Mouse (Mus musculus) heart, postnatal 0 days (tissue): ENCODE measurements around the gene Fam114a1. TPM values are rescaled to one million over a fixed set of nuclear protein-coding genes. Genes with fewer than 3 reads are reported as not detected.

Experiments
- ATAC-seq: fragments of 200-750 bp; cut with Nextera tagmentation; 2 replicates; pipeline ENCODE4 v1.8.0; 2017; ENCODE audit warnings: low read depth, moderate number of reproducible peaks, moderate library complexity; ENCODE audit not compliant: insufficient read depth
- DNase-seq: peaks from one replicate; pipeline ENCODE4 v3.0.0-alpha.2; 2016; ENCODE audit warnings: low spot score
- H3K27ac ChIP-seq: fragments of 300-500 bp; sonication (generic); 2 replicates; pipeline ENCODE4 v1.5.1; 2014; ENCODE audit warnings: low read depth, mild to moderate bottlenecking
- H3K27me3 ChIP-seq: fragments of 300-500 bp; sonication (generic); 2 replicates; pipeline ENCODE4 v1.6.1; 2014; ENCODE audit warnings: low read length, mixed read lengths; ENCODE audit not compliant: control insufficient read depth, insufficient read depth
- H3K36me3 ChIP-seq: fragments of 300-500 bp; sonication (generic); replicated peaks from 2 replicates; pipeline ENCODE4 v1.6.1; 2014; ENCODE audit warnings: low read length, mixed read lengths; ENCODE audit not compliant: control insufficient read depth, insufficient read depth
- H3K4me1 ChIP-seq: fragments of 300-500 bp; sonication (generic); 2 replicates; pipeline ENCODE4 v1.6.1; 2014; ENCODE audit warnings: antibody characterized with exemption; ENCODE audit not compliant: control insufficient read depth, insufficient read depth
- H3K4me2 ChIP-seq: fragments of 300-500 bp; sonication (generic); 2 replicates; pipeline ENCODE4 v1.6.1; 2014; ENCODE audit warnings: low read depth, mild to moderate bottlenecking, low read length, moderate library complexity
- H3K4me3 ChIP-seq: fragments of 300-500 bp; sonication (generic); 2 replicates; pipeline ENCODE4 v1.5.1; 2014; ENCODE audit warnings: low read depth, low read length
- H3K9ac ChIP-seq: fragments of 300-500 bp; sonication (generic); replicated peaks from 2 replicates; pipeline ENCODE4 v1.6.1; 2014; ENCODE audit warnings: low read depth, low read length, mixed read lengths
- H3K9me3 ChIP-seq: fragments of 300-500 bp; sonication (generic); replicated peaks from 2 replicates; pipeline ENCODE4 v1.6.1; 2016; ENCODE audit warnings: low read length; ENCODE audit not compliant: control insufficient read depth
- CTCF ChIP-seq: IDR thresholded peaks from 2 replicates; pipeline ENCODE4 v1.5.1; 2016; ENCODE audit warnings: antibody characterized with exemption, control low read depth, low read depth
- EP300 ChIP-seq: IDR thresholded peaks from 2 replicates; pipeline ENCODE4 v1.6.1; 2016; ENCODE audit warnings: antibody characterized with exemption, low read depth
- WGBS: fragments of 180-500 bp; shearing (Covaris S2); extraction: QIAGEN DNeasy Blood & Tissue Kit; methylation state at CpG from one replicate; pipeline ENCODE4 v1.1.7; 2014; 5-methylcytosine and 5-hydroxymethylcytosine counted together
- polyA plus RNA-seq: library from polyadenylated mRNA; unstranded; fragments of >200 nt; fragmentation: Nextera tagmentation; extraction: Ambion mirVana; gene quantifications from 2 replicates; pipeline ENCODE4 v1.2.1, GENCODE M21; 2015
- total RNA-seq: library from RNA; depleted of rRNA; stranded (reverse); fragments of >200 nt; gene quantifications from 2 replicates; pipeline ENCODE4 v1.2.3, GENCODE M21; 2014; ENCODE audit warnings: low replicate concordance

Fam114a1 gene
- total and polyA plus RNA-seq, 2 experiments from 2014 or later, result 22.7 to 45.2 TPM

DNA sequence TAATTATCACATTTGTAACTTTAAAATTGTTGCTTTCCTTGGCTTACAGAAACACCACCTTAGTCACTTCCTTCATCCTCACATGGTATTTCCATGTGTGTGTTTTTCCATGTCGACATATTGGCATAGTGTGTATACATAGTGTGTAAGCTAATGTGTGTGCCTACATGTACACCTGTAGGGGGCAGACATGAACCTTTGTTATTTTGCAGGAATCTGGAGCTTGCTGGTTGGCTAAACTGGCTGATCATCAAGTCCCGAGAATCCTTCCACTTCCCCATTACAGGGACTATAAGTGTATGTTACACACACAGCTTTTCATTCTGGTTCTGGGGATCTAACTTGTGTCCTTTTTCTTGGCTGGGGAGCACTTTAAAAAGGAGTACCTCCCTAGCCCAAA lies 106.2 kb downstream of the Fam114a1 start:
- Histone ChIP-seq H3K4me3 (no peak overlapping the region), H3K36me3 (no peaks in the 10 kb centered on the region), H3K4me2 (no peak overlapping the region), H3K27ac (no peak overlapping the region), H3K9ac (no peak overlapping the region), H3K27me3 (no peaks in the 10 kb centered on the region), H3K4me1 (no peaks in the 10 kb centered on the region), H3K9me3 (no peaks in the 10 kb centered on the region)
- TF ChIP-seq EP300 (no peak), CTCF (no peak)
- 62% methylated on average over 2 of the region's 2 CpGs for WGBS
- ATAC-seq, result no peak
- no peak for DNase-seq

GRCm38 (mm10) chr5:65076748-65077147 lies 106.9 kb downstream of the Fam114a1 start:
- no peaks in the 10 kb centered on the region for H3K4me1 ChIP-seq
- no peak for TF ChIP-seq CTCF
- TF ChIP-seq EP300, result no peak
- no peak overlapping the region for H3K9ac ChIP-seq
- WGBS, result 43% methylated on average over 3 of the region's 3 CpGs
- no peak for DNase-seq
- H3K9me3 ChIP-seq, result no peaks in the 10 kb centered on the region
- no peak overlapping the region for H3K27ac ChIP-seq
- no peaks in the 10 kb centered on the region for H3K27me3 ChIP-seq
- no peaks in the 10 kb centered on the region for H3K36me3 ChIP-seq
- ATAC-seq, result no peak
- H3K4me3 ChIP-seq, result no peak overlapping the region
- no peak overlapping the region for H3K4me2 ChIP-seq

DNA sequence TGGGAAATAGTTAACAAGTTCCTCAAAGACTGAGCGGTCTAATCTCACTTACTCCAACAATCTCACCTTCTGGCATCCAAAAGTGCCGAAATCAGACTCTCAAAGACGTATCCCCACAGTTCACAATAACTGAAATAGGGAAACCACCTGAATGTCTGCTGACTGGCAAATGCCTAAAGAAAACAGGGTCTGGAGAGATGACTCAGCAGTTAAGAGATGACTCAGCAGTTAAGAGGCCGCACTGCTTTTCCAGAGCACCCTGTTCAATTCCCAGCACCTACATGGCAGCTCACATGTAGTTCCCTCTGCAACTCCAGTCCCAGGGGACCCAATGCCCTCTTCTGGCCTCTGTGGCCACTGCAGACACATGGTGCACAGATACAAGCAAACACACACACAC lies 108.2 kb downstream of the Fam114a1 start:
- no peaks in the 10 kb centered on the region for H3K9me3 ChIP-seq
- no peaks in the 10 kb centered on the region for H3K36me3 ChIP-seq
- no peak overlapping the region for H3K27ac ChIP-seq
- H3K4me1 ChIP-seq, result no peaks in the 10 kb centered on the region
- DNase-seq, result no peak
- TF ChIP-seq CTCF (no peak), EP300 (no peak)
- H3K4me3 ChIP-seq, result no peak overlapping the region
- ATAC-seq, result no peak
- H3K4me2 ChIP-seq, result no peak overlapping the region
- H3K27me3 ChIP-seq, result no peaks in the 10 kb centered on the region
- WGBS, result 88% methylated on average over 4 of the region's 4 CpGs
- no peak overlapping the region for H3K9ac ChIP-seq

DNA sequence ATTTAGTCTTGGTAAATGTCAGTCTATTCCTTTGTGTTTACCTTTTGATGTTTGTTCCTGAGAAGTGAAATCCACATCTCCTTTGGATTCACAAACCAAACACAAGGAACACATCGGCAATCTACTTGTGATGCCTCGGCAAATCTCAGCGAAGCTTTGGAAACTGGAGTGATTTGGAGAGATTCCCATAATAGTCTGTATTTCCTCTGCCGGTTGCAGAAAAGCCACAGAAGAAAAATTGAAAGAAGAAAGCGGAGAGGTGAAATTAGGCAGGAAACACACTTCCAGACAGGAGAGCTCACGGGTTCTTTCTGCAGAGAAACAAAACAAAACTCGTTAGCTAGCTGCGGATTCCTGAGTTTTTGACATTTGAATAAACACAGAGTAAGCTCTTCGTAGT lies 110.0 kb downstream of the Fam114a1 start:
- Histone ChIP-seq H3K4me2 (peak overlapping the region; percentile 21), H3K36me3 (no peaks in the 10 kb centered on the region), H3K9me3 (no peaks in the 10 kb centered on the region), H3K9ac (no peak overlapping the region), H3K4me1 (no peaks in the 10 kb centered on the region), H3K27me3 (no peaks in the 10 kb centered on the region), H3K27ac (no peak overlapping the region), H3K4me3 (no peak overlapping the region; the same call in 1 of the 2 replicates)
- ATAC-seq (no peak), DNase-seq (no peak)
- no peak for TF ChIP-seq EP300
- no peak for TF ChIP-seq CTCF
- WGBS, result 59% methylated on average over 9 of the region's 9 CpGs

- ATAC-seq (no peak), DNase-seq (no peak)
- Histone ChIP-seq H3K9me3 (no peaks in the 10 kb centered on the region), H3K4me2 (no peak overlapping the region), H3K9ac (no peak overlapping the region), H3K27ac (no peak overlapping the region), H3K4me1 (no peaks in the 10 kb centered on the region), H3K4me3 (no peak overlapping the region), H3K27me3 (no peaks in the 10 kb centered on the region), H3K36me3 (no peaks in the 10 kb centered on the region)
- 78% methylated on average over 4 of the region's 4 CpGs for WGBS
- no peak for TF ChIP-seq EP300
- TF ChIP-seq CTCF, result no peak
Measured at GRCm38 (mm10) chr5:65081836-65082235, 112.0 kb downstream of the Fam114a1 start.

DNA sequence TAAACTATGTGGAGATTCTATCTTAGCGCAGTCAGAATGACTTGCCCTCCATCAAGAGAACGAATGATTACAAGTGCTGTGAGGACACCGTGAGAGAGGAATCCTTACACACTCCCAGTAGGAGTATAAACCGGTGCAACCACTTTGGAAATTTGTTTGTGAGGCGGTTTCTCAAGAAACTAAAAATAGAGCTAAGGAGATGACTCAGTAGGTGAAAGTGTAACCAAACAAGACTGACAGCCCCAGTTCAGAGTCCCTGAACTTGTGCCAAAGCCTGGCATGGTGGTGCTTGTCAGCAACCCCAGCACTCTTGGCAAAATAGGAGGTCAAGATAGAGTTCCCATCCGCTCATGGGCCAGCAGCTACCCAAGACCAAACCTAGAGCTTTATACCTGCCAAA lies 116.7 kb downstream of the Fam114a1 start:
- no peaks in the 10 kb centered on the region for H3K9me3 ChIP-seq
- no peaks in the 10 kb centered on the region for H3K4me1 ChIP-seq
- TF ChIP-seq CTCF, result no peak
- TF ChIP-seq EP300, result no peak
- H3K4me2 ChIP-seq, result no peak overlapping the region
- WGBS, result 36% methylated on average over 6 of the region's 6 CpGs
- H3K36me3 ChIP-seq, result no peaks in the 10 kb centered on the region
- H3K27me3 ChIP-seq, result no peaks in the 10 kb centered on the region
- no peak overlapping the region for H3K9ac ChIP-seq
- peak; percentile 60 for ATAC-seq
- peak overlapping the region; percentile 47; the same call in 1 of the 2 replicates for H3K27ac ChIP-seq
- H3K4me3 ChIP-seq, result no peak overlapping the region
- DNase-seq, result peak; percentile 47
